ENCODE assay signal across 20 mouse cellular contexts in the genomic region with DNA sequence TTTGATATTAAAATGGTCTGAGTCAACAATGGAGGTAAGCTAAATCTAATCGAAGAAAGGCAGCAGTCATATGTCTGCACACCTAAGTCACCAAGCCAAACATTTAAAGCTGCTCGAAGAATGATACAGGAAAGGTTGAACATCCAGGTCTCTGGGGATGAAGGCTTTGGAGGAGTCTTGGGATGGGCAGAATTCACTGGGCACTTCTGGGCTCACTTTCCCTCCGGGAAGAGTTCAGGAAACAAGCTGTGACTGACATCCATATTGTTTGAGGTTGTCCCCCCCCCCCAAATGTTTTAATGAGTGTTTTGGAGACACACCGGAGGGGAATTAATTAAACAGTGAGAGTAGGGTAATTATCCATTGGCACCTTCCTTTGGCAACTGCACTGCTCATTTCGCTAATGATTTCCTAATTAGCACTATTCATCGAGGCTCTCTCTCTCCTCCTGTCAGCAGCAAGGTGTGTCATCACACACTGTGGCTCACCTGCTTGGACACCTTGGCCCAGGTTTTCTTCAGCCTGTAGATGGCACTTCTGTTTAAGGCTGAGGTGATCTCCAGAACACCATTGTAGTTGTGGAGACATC. TPM values are rescaled to one million over a fixed set of nuclear protein-coding genes. Genes with fewer than 3 reads are reported as not detected.
"Had no signal": no experiment of that assay in that cellular context is flagged by ENCODE, and none has a peak within 500 bp of the region (broad histone marks: within the 10 kb centered on the region; RNA-seq: fewer than 3 reads in every experiment).

No protein-coding gene starts in this region.

- H3K9ac ChIP-seq: limb, embryonic 15.5 days; liver, embryonic 13.5 days; liver, postnatal 0 days; lung, embryonic 15.5 days; neural tube, embryonic 13.5 days had no signal

- ATAC-seq: liver, postnatal 0 days had no signal

- H3K27ac ChIP-seq: kidney, postnatal 0 days; limb, embryonic 15.5 days; liver, embryonic 13.5 days; lung, embryonic 15.5 days; macrophage; neural tube, embryonic 13.5 days had no signal

- H3K4me2 ChIP-seq: limb, embryonic 15.5 days; liver, embryonic 13.5 days; lung, embryonic 15.5 days; midbrain, embryonic 11.5 days; neural tube, embryonic 13.5 days had no signal

- DNase-seq: kidney, postnatal 36 days; layer of hippocampus, adult 9-11 months; layer of hippocampus, postnatal 36 days; liver, embryonic 13.5 days; liver, postnatal 0 days; lung, postnatal 14 days; right cerebral cortex, postnatal 25 days; thymus, postnatal 36 days had no signal

- H3K36me3 ChIP-seq: limb, embryonic 15.5 days; liver, embryonic 13.5 days; lung, embryonic 15.5 days; neural tube, embryonic 13.5 days had no signal

- H3K27me3 ChIP-seq: limb, embryonic 15.5 days; liver, embryonic 13.5 days; lung, embryonic 15.5 days; neural tube, embryonic 13.5 days had no signal

- H3K4me3 ChIP-seq: limb, embryonic 15.5 days; liver, embryonic 13.5 days; lung, embryonic 15.5 days; megakaryocyte, embryonic 14.5 days; neural tube, embryonic 13.5 days had no signal

- H3K4me1 ChIP-seq: limb, embryonic 15.5 days; liver, embryonic 13.5 days; lung, embryonic 15.5 days; neural tube, embryonic 13.5 days had no signal

- H3K9me3 ChIP-seq: limb, embryonic 15.5 days; liver, embryonic 13.5 days; lung, embryonic 15.5 days; megakaryocyte, embryonic 14.5 days; neural tube, embryonic 13.5 days had no signal

RNA-seq across cellular contexts. Expression of gene Ckmt2, which starts 13.4 kb away (rescaled TPM):
- total RNA-seq: left cerebral cortex, postnatal 25 days; monocyte, adult 5-6 weeks had no signal
- polyA plus RNA-seq: limb, embryonic 11.5 days; liver, embryonic 13.5 days; macrophage; midbrain, embryonic 11.5 days; small intestine, adult 2 months; thymus, postnatal 0 days had no signal
